Mouse (Mus musculus) lung, embryonic 14.5 days (tissue): ENCODE data around the gene Amigo2. TPM values are rescaled to one million over a fixed set of nuclear protein-coding genes. Genes with fewer than 3 reads are reported as not detected.
A peak's percentile ranks its signal among the peaks of the same experiment; 100 is the strongest.

Experiments used
- ATAC-seq: fragments of 200-750 bp; cut with Nextera tagmentation; 2 replicates; pipeline ENCODE4 v1.8.0; 2017; ENCODE audit warnings: mild to moderate bottlenecking, moderate TSS enrichment, moderate library complexity; ENCODE audit not compliant: insufficient read depth
- DNase-seq: peaks from one replicate; pipeline ENCODE4 v3.0.0-alpha.2; 2015
- H3K27ac ChIP-seq: fragments of 300-500 bp; sonication (generic); 2 replicates; pipeline ENCODE4 v1.5.1; 2014; ENCODE audit warnings: low read depth, mild to moderate bottlenecking, moderate library complexity
- H3K27me3 ChIP-seq: fragments of 300-500 bp; sonication (generic); 2 replicates; pipeline ENCODE4 v1.6.1; 2014; ENCODE audit warnings: low read length, control low read depth; ENCODE audit not compliant: insufficient read depth
- H3K36me3 ChIP-seq: fragments of 300-500 bp; sonication (generic); 2 replicates; pipeline ENCODE4 v1.6.1; 2014; ENCODE audit warnings: control low read depth; ENCODE audit not compliant: insufficient read depth
- H3K4me1 ChIP-seq: fragments of 300-500 bp; sonication (generic); 2 replicates; pipeline ENCODE4 v1.6.1; 2014; ENCODE audit warnings: antibody characterized with exemption, control low read depth; ENCODE audit not compliant: insufficient read depth
- H3K4me2 ChIP-seq: fragments of 300-500 bp; sonication (generic); 2 replicates; pipeline ENCODE4 v1.6.1; 2014; ENCODE audit warnings: mild to moderate bottlenecking
- H3K4me3 ChIP-seq: fragments of 300-500 bp; sonication (generic); 2 replicates; pipeline ENCODE4 v1.5.1; 2014; ENCODE audit warnings: low read depth, low read length
- H3K9ac ChIP-seq: fragments of 300-500 bp; sonication (generic); 2 replicates; pipeline ENCODE4 v1.6.1; 2014
- H3K9me3 ChIP-seq: fragments of 300-500 bp; sonication (generic); 2 replicates; pipeline ENCODE4 v1.6.1; 2016; ENCODE audit warnings: low read depth, low read length, control low read depth
- CTCF ChIP-seq: IDR thresholded peaks from 2 replicates; pipeline ENCODE4 v1.5.1; 2016; ENCODE audit warnings: antibody characterized with exemption, low read depth
- WGBS: fragments of 180-500 bp; shearing (Covaris S2); extraction: QIAGEN DNeasy Blood & Tissue Kit; methylation state at CpG from one replicate; pipeline ENCODE4 v1.1.7; 2014; 5-methylcytosine and 5-hydroxymethylcytosine counted together
- polyA plus RNA-seq: library from polyadenylated mRNA; unstranded; fragments of >200 nt; fragmentation: Nextera tagmentation; extraction: Ambion mirVana; gene quantifications from 2 replicates; pipeline ENCODE4 v1.2.1, GENCODE M21; 2014

Gene Amigo2
- polyA plus RNA-seq, 1 experiment from 2014 or later = 5.5 TPM

DNA sequence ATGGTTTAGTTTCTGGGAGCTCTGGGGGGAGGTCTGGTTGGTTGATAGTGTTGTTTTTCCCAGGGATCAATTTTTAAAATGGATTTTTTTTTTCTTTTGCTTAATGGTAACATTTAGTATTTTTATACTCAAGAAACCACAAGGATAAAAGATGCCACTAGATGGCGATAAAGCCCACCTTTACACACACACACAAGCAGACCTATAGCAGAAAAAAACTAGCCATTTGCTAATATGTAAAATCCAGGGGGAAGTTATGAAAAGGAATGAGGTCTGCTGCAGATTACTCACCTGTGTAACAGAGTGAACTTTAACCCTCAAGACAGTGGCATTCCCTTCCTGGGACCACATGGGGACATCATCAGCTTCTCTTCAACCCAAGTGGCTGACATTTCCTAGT, 51.5 kb downstream of the Amigo2 start:
- Histone ChIP-seq H3K36me3 (no peaks in the 10 kb centered on the region), H3K27me3 (no peaks in the 10 kb centered on the region), H3K4me3 (no peak overlapping the region), H3K27ac (no peak overlapping the region), H3K4me2 (no peak overlapping the region), H3K4me1 (no peaks in the 10 kb centered on the region), H3K9ac (no peak overlapping the region), H3K9me3 (no peaks in the 10 kb centered on the region)
- no peak; the same call in 1 of the 2 replicates for ATAC-seq
- TF ChIP-seq CTCF = peak; percentile 71
- peak; percentile 91 for DNase-seq
- WGBS = 0% methylated on average over 1 of the region's 1 CpGs

Other genes starting within 250 kb of the Amigo2 start
- gene Slc38a4, start 191.3 kb downstream of the Amigo2 start, polyA plus RNA-seq = 92.3 and 93.8 TPM in 2 replicates
- 5.5 and 8.7 TPM in 2 replicates for gene Pced1b, start 180 bp downstream of the Amigo2 start, polyA plus RNA-seq